Mouse (Mus musculus): Measurements from ENCODE around the gene Atad1. TPM values are rescaled to one million over a fixed set of nuclear protein-coding genes. Genes with fewer than 3 reads are reported as not detected.

Atad1 gene
- total RNA-seq, 4 experiments from 2014 or later: 58.0 to 72.1 (median 60.8) TPM

DNA sequence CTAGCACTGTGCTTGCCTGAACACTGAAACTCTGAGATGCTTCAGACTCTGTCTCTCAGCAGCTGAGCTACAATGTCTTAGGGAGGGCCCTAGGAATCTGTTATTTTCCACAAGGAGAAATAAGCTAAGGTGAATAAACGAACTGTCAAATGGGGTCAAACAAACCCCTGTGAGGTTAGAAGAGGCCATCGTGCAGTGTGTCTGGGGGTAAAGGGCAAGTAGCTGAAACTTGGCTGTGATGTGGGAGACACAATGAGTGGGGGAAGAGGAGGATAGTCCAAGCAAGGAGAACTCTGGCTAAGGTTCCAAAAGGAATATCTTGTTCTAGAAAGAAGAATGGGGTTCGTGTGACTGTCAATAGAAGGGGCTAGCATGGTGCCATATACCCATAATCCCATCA is 117.4 kb downstream of the Atad1 start:
- DNase-seq (ENCODE audit: low spot score in 2 of 2): no peak

Other genes starting within 250 kb of the Atad1 start
- 1 to 10 TPM; 2.3 to 5.7 (median 3.4) TPM for gene Papss2, start 144.0 kb downstream of the Atad1 start, total RNA-seq (2022)
- gene Pten, start 17.7 kb upstream of the Atad1 start, total RNA-seq (2022): 10 to 100 TPM; 28.0 to 39.8 (median 32.4) TPM

All from gastrocnemius, adult 8-10 months (tissue).